Mouse (Mus musculus): Measurements from ENCODE around the gene Bloc1s4. TPM values are rescaled to one million over a fixed set of nuclear protein-coding genes. Genes with fewer than 3 reads are reported as not detected.

Bloc1s4 gene
- total and polyA plus RNA-seq, 3 experiments, result 20.9 to 23.3 (median 21.2) TPM

DNA sequence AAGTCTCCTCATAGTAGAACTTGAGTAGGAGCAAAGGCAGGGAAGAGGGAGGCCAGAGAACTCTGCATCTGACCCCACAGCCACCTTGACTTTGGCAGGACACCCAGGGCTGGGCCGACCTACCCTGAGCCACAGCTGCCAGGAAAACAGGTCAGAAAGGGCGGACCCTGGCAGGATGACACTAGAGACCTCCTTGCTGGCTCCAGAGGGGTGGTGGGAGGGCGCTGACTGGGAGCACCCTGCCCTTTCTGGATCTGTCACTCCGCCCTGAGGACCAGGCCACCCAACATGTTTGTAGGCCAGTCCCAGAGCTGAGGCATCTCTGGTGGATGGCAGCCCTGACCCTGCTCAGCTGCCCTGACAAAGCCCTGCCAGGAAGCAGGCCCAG is 19.4 kb downstream of the Bloc1s4 start:
- H3K27ac ChIP-seq (ENCODE audit: insufficient read depth, low read depth), result no peak overlapping the region
- DNase-seq (ENCODE audit: extremely low read depth), result no peak
- peaks cover 10 to 29% of the 10 kb centered on the region in 2 experiments; a peak in 3 of 4 replicates for H3K4me1 ChIP-seq (ENCODE audit: control insufficient read depth in 1 of 2, insufficient read depth in 2 of 2)
- in situ Hi-C loops (cut with MboI; ENCODE audit: low pct_ligation_motif_present, low pct_unique_long_range_greater_than_20kb, low sequenced_read_pairs) (no loop called here), dilution Hi-C loops (cut with MboI; ENCODE audit: extremely low pct_ligation_motif_present, extremely low pct_unique_long_range_greater_than_20kb, low sequenced_read_pairs) (no loop called here)
- H3K79me2 ChIP-seq (replicated peaks; ENCODE audit: control insufficient read depth, extremely low read depth, insufficient read depth, poor library complexity, severe bottlenecking), result no peaks in the 10 kb centered on the region
- TF ChIP-seq RCOR1 (conservative IDR thresholded peaks at IDR 0.05; ENCODE audit: low read depth, low read length) (no peak), ZC3H11A (IDR thresholded peaks at IDR 0.05; ENCODE audit: low read depth, low read length) (no peak), JUND (conservative IDR thresholded peaks at IDR 0.05; ENCODE audit: low read depth, low read length) (no peak)
- no peak overlapping the region for H3K4me2 ChIP-seq (ENCODE audit: insufficient read depth, low read depth, poor library complexity, severe bottlenecking)
- no peaks in the 10 kb centered on the region for H3K9me3 ChIP-seq (replicated peaks; ENCODE audit: low read length)
- peaks cover 2% of the 10 kb centered on the region for H3K27me3 ChIP-seq (replicated peaks)
- H3K9ac ChIP-seq (ENCODE audit: insufficient read depth, low read depth), result no peak overlapping the region
- no peaks in the 10 kb centered on the region for H3K36me3 ChIP-seq (replicated peaks in 1 of 2; ENCODE audit: control insufficient read depth in 1 of 2, insufficient read depth in 1 of 2, low read length in 1 of 2)
- H3K4me3 ChIP-seq (replicated peaks in 1 of 3; ENCODE audit: low read depth in 2 of 3, low read length in 2 of 3, poor library complexity in 1 of 3), result no peak overlapping the region

DNA sequence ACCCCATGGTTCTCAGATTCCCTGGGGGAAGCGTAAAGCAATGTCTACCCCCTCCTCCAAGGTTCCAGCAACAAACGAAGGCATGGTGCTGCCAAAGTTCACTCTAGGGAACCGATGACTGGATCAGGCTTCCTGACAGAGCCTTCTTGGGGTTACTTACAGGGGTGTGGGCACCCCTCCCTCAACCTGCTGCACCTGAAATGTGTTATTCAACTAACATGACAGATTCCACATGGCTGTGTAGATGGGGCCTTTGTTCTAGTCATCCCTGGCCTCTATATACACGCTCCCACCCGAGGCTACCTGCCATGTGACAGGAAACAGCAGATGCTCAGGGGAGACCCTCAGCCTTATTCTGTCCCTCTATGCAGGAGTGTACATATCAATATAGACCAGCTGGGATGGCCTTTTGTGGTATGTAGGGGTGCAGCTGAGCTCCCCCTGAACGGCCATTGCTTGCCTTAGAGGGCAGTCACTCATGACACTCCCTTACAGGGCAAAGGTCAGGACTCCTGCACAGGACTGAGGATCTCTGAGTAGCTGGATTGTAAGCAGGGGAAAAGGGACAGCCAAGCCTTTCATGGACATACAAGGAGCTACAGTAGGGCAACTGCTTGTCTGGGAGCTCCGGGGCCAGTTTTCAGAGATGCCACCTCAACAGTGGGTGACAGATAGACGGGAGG is 19.9 kb downstream of the Bloc1s4 start:
- Histone ChIP-seq H3K79me2 (replicated peaks; ENCODE audit: control insufficient read depth, extremely low read depth, insufficient read depth, poor library complexity, severe bottlenecking) (no peaks in the 10 kb centered on the region), H3K9me3 (replicated peaks; ENCODE audit: low read length) (no peaks in the 10 kb centered on the region), H3K27ac (ENCODE audit: insufficient read depth, low read depth) (no peak overlapping the region), H3K9ac (ENCODE audit: insufficient read depth, low read depth) (no peak overlapping the region), H3K4me2 (ENCODE audit: insufficient read depth, low read depth, poor library complexity, severe bottlenecking) (no peak overlapping the region), H3K36me3 (replicated peaks in 1 of 2; ENCODE audit: control insufficient read depth in 1 of 2, insufficient read depth in 1 of 2, low read length in 1 of 2) (no peaks in the 10 kb centered on the region), H3K4me1 (ENCODE audit: control insufficient read depth in 1 of 2, insufficient read depth in 2 of 2) (peaks cover 10 to 29% of the 10 kb centered on the region in 2 experiments; a peak in 3 of 4 replicates), H3K4me3 (replicated peaks in 1 of 3; ENCODE audit: low read depth in 2 of 3, low read length in 2 of 3, poor library complexity in 1 of 3) (no peak overlapping the region), H3K27me3 (replicated peaks) (peaks cover 2% of the 10 kb centered on the region)
- dilution Hi-C loops (cut with MboI; ENCODE audit: extremely low pct_ligation_motif_present, extremely low pct_unique_long_range_greater_than_20kb, low sequenced_read_pairs) (no loop called here), in situ Hi-C loops (cut with MboI; ENCODE audit: low pct_ligation_motif_present, low pct_unique_long_range_greater_than_20kb, low sequenced_read_pairs) (no loop called here)
- no peak for DNase-seq (ENCODE audit: extremely low read depth)
- TF ChIP-seq POLR2AphosphoS2 (IDR thresholded peaks at IDR 0.05; ENCODE audit: low read depth, low read length) (no peak), GABPA (IDR thresholded peaks at IDR 0.05; ENCODE audit: insufficient replicate concordance, low read depth, low read length) (no peak), ZMIZ1 (IDR thresholded peaks at IDR 0.05; ENCODE audit: low read depth, low read length) (no peak), SIN3A (IDR thresholded peaks at IDR 0.05; ENCODE audit: low read length) (no peak), BHLHE40 (IDR thresholded peaks at IDR 0.05; ENCODE audit: low read depth, low read length) (no peak), MAZ (IDR thresholded peaks at IDR 0.05; ENCODE audit: low read depth, low read length) (no peak), EP300 (IDR thresholded peaks at IDR 0.05; ENCODE audit: low read length) (no peak), MEF2A (IDR thresholded peaks at IDR 0.05; ENCODE audit: borderline replicate concordance, low read depth, low read length) (no peak), RCOR1 (conservative IDR thresholded peaks at IDR 0.05; ENCODE audit: low read depth, low read length) (no peak), USF1 (IDR thresholded peaks at IDR 0.05; ENCODE audit: low read depth, low read length) (no peak), MYC (IDR thresholded peaks at IDR 0.05; ENCODE audit: low read depth, low read length) (no peak), PAX5 (IDR thresholded peaks at IDR 0.05; ENCODE audit: low read length) (no peak), JUN (IDR thresholded peaks at IDR 0.05; ENCODE audit: insufficient read depth, low read depth, low read length) (no peak), UBTF (IDR thresholded peaks at IDR 0.05; ENCODE audit: low read depth, low read length) (no peak), USF2 (conservative IDR thresholded peaks at IDR 0.05; ENCODE audit: low read depth, low read length) (no peak)
